Mouse (Mus musculus) heart, adult 10 weeks (tissue): ENCODE data around the gene Zranb1. TPM values are rescaled to one million over a fixed set of nuclear protein-coding genes. Genes with fewer than 3 reads are reported as not detected.

ENCODE experiments used
- polyA plus RNA-seq: library from polyadenylated mRNA; stranded (reverse); fragments of 350-450 nt; fragmentation: Illumina TruSeq; extraction: RNeasy Lipid Tissue Mini Kit (QIAGEN cat#74804); gene quantifications from one replicate; pipeline ENCODE4 v1.2.3, GENCODE M21; 2014; ENCODE audit warnings: low read depth, low replicate concordance

Zranb1 gene
- polyA plus RNA-seq = 27.5 TPM

GRCm38 (mm10) chr7:132930850-132931559 lies at the start of gene Zranb1:
Gene Zranb1, plus strand, starts transcription at chr7:132931142.

Other genes with a start within 250 kb of the Zranb1 start
- gene Fam53b, start 117.3 kb upstream of the Zranb1 start, polyA plus RNA-seq = 16.5 TPM
- gene Eef1akmt2, start 78.5 kb upstream of the Zranb1 start, polyA plus RNA-seq = 15.3 TPM
- 19.8 TPM for gene Abraxas2, start 71.9 kb upstream of the Zranb1 start, polyA plus RNA-seq
- gene Fgfr2, start 192.2 kb downstream of the Zranb1 start, polyA plus RNA-seq = 2.0 TPM
- gene Ctbp2, start 193.2 kb downstream of the Zranb1 start, polyA plus RNA-seq = 20.9 TPM